Mouse (Mus musculus): ENCODE measurements around the gene Zdhhc18. TPM values are rescaled to one million over a fixed set of nuclear protein-coding genes. Genes with fewer than 3 reads are reported as not detected.

Zdhhc18 gene
- polyA plus RNA-seq, 1 experiment from 2014 or later, result 2.7 TPM

DNA sequence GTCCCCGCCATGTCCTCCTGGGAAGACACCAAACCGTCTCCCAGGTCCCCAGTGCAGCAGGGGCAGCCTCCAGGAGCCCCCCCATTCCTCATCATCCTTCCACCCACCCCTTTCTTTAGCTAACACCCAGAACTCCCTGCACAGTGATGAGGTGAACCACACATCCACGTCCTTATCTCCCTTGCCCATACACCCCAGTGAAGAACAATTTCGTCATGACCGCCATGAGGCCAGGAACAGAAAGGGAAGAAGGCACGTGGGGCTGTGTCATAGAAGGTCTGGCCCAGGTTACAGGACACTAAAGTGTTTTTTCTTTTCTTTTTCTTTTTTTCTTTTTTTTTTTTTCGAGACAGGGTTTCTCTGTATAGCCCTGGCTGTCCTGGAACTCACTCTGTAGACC lies 25.1 kb downstream of the Zdhhc18 start:
- Histone ChIP-seq H3K36me3 (ENCODE audit: control insufficient read depth, insufficient read depth, low read length) (peaks cover 2% of the 10 kb centered on the region), H3K9me3 (ENCODE audit: control insufficient read depth, low read length) (no peaks in the 10 kb centered on the region), H3K27ac (replicated peaks; ENCODE audit: low read depth, low read length) (no peak overlapping the region), H3K4me2 (ENCODE audit: low read depth, severe bottlenecking) (no peak overlapping the region), H3K4me3 (ENCODE audit: low read depth, low read length) (no peak overlapping the region), H3K27me3 (ENCODE audit: control insufficient read depth, insufficient read depth, low read length) (no peaks in the 10 kb centered on the region), H3K4me1 (ENCODE audit: control insufficient read depth, insufficient read depth, low read length) (no peaks in the 10 kb centered on the region), H3K9ac (ENCODE audit: low read length) (no peak overlapping the region)
- ATAC-seq (ENCODE audit: insufficient number of reproducible peaks, low FRiP score, low TSS enrichment, low read depth) (no peak), DNase-seq (ENCODE audit: low spot score) (no peak)
- WGBS, result 90% methylated on average over 7 of the region's 7 CpGs

DNA sequence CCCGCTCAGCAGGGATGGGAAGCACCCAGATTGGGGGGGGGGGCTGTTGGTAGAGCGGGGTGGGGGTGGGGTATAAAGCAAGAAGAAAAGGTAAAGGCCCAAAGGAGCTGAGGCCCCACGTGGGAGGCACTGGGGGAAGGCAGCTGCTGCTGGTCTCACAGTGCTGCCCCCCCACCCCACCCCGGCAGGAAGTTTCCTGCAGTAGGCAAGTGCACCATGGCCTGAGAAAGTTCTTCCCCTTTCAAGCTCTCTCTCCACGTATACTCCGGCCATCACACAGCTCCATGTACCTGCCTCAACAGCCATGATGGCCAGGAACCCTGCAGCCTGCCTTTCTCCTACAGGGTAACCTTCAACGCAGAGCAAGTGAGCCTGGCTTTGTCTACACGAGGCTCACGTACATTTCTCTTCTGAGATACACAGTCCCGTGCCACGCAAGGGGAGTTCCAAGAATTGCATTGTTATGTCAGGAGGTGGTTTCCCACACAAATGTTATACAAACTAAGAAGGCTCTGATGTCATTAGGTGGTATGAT lies 27.7 kb downstream of the Zdhhc18 start:
- no peaks in the 10 kb centered on the region for H3K9me3 ChIP-seq (ENCODE audit: control insufficient read depth, low read length)
- no peak for ATAC-seq (ENCODE audit: insufficient number of reproducible peaks, low FRiP score, low TSS enrichment, low read depth)
- H3K4me3 ChIP-seq (ENCODE audit: low read depth, low read length), result no peak overlapping the region
- H3K4me1 ChIP-seq (ENCODE audit: control insufficient read depth, insufficient read depth, low read length), result no peaks in the 10 kb centered on the region
- no peak overlapping the region for H3K9ac ChIP-seq (ENCODE audit: low read length)
- no peaks in the 10 kb centered on the region for H3K27me3 ChIP-seq (ENCODE audit: control insufficient read depth, insufficient read depth, low read length)
- H3K36me3 ChIP-seq (ENCODE audit: control insufficient read depth, insufficient read depth, low read length), result peaks cover 2% of the 10 kb centered on the region
- DNase-seq (ENCODE audit: low spot score), result no peak
- 83% methylated on average over 11 of the region's 11 CpGs for WGBS
- H3K27ac ChIP-seq (replicated peaks; ENCODE audit: low read depth, low read length), result no peak overlapping the region
- no peak overlapping the region for H3K4me2 ChIP-seq (ENCODE audit: low read depth, severe bottlenecking)

DNA sequence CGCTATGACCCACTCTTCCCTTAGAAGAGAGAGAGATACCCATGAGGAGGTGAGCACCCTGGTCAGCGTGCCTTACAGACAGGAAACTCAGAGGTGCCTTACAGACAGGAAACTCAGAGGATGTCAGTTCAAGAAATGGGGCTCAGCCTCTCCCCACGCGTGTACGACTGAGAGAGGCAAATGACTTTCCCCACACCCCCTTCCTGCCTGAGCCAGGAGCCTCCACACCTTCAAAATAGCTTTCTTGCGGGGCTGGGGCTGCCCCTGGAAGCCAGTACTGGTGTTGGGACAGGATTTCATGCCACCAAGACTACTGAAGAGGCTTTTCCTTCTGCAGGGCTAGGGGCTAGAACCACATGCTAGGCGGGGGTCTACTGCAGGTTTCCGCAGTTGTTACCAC lies 29.3 kb downstream of the Zdhhc18 start:
- Histone ChIP-seq H3K27me3 (ENCODE audit: control insufficient read depth, insufficient read depth, low read length) (no peaks in the 10 kb centered on the region), H3K9me3 (ENCODE audit: control insufficient read depth, low read length) (no peaks in the 10 kb centered on the region), H3K36me3 (ENCODE audit: control insufficient read depth, insufficient read depth, low read length) (peaks cover 2% of the 10 kb centered on the region), H3K4me1 (ENCODE audit: control insufficient read depth, insufficient read depth, low read length) (no peaks in the 10 kb centered on the region), H3K4me3 (ENCODE audit: low read depth, low read length) (no peak overlapping the region), H3K4me2 (ENCODE audit: low read depth, severe bottlenecking) (no peak overlapping the region), H3K9ac (ENCODE audit: low read length) (no peak overlapping the region), H3K27ac (replicated peaks; ENCODE audit: low read depth, low read length) (no peak overlapping the region)
- ATAC-seq (ENCODE audit: insufficient number of reproducible peaks, low FRiP score, low TSS enrichment, low read depth) (no peak), DNase-seq (ENCODE audit: low spot score) (no peak)
- WGBS, result 90% methylated on average over 8 of the region's 8 CpGs

DNA sequence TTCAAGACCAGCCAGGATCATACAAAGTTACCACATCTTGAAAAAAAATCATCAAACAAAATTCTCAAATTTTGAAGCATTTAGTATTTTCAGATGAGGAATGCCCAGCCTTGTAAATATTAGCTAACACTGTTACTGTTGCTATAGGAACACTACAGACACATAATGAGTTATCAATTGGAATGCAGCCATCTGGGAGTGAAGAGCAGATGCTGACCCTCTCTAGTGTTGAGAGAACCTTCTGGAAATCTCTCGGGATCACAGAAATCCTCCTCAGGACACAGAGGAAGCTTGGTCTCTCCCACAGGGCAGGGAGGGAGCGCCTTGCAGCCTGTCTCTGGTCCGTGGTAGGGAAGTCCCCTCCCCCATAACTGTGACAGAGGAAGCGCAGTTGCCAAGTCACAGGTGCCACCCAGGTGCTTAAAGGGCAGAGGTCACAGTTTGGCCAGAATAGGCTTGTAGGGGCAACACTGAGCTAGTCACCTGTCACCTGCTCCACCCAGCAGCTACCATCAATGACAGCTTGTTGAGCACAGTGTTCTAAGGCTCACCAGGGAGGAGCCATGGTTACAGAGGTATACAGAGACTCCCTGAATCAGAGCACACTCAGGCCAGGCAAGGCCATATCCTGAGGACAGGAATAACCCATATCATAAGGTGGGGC lies 30.3 kb downstream of the Zdhhc18 start:
- H3K4me1 ChIP-seq (ENCODE audit: control insufficient read depth, insufficient read depth, low read length), result no peaks in the 10 kb centered on the region
- H3K4me3 ChIP-seq (ENCODE audit: low read depth, low read length), result no peak overlapping the region
- no peaks in the 10 kb centered on the region for H3K27me3 ChIP-seq (ENCODE audit: control insufficient read depth, insufficient read depth, low read length)
- H3K4me2 ChIP-seq (ENCODE audit: low read depth, severe bottlenecking), result no peak overlapping the region
- no peaks in the 10 kb centered on the region; the same call in none of the 2 replicates for H3K36me3 ChIP-seq (ENCODE audit: control insufficient read depth, insufficient read depth, low read length)
- H3K9ac ChIP-seq (ENCODE audit: low read length), result no peak overlapping the region
- DNase-seq (ENCODE audit: low spot score), result no peak
- H3K27ac ChIP-seq (replicated peaks; ENCODE audit: low read depth, low read length), result no peak overlapping the region
- ATAC-seq (ENCODE audit: insufficient number of reproducible peaks, low FRiP score, low TSS enrichment, low read depth), result no peak
- 70% methylated on average over 4 of the region's 4 CpGs for WGBS
- H3K9me3 ChIP-seq (ENCODE audit: control insufficient read depth, low read length), result no peaks in the 10 kb centered on the region

DNA sequence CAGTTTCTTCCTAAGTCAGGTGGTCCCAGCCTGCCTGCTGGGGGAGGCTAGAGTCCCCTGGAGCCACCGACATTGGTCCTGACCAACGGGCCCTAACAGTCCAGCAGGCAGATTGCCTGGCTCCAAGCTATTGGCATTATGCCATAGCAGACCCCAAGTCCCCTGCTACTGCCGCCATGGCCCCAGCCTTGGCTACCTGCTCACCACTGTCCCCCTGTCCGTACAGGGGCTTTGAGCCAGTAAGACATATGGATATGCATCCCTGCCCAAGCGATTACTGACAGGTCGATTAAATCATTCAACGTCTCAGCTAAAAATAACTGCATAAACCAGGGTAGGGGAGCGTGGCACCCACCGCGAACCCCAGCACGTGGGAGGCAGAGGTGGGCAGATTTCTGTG lies 32.0 kb downstream of the Zdhhc18 start:
- 95% methylated on average over 11 of the region's 11 CpGs for WGBS
- no peaks in the 10 kb centered on the region for H3K27me3 ChIP-seq (ENCODE audit: control insufficient read depth, insufficient read depth, low read length)
- no peak for DNase-seq (ENCODE audit: low spot score)
- no peak for ATAC-seq (ENCODE audit: insufficient number of reproducible peaks, low FRiP score, low TSS enrichment, low read depth)
- no peaks in the 10 kb centered on the region for H3K4me1 ChIP-seq (ENCODE audit: control insufficient read depth, insufficient read depth, low read length)
- H3K27ac ChIP-seq (replicated peaks; ENCODE audit: low read depth, low read length), result no peak overlapping the region
- no peak overlapping the region for H3K9ac ChIP-seq (ENCODE audit: low read length)
- H3K4me3 ChIP-seq (ENCODE audit: low read depth, low read length), result no peak overlapping the region
- H3K9me3 ChIP-seq (ENCODE audit: control insufficient read depth, low read length), result no peaks in the 10 kb centered on the region
- H3K36me3 ChIP-seq (ENCODE audit: control insufficient read depth, insufficient read depth, low read length), result peaks cover 4% of the 10 kb centered on the region
- no peak overlapping the region for H3K4me2 ChIP-seq (ENCODE audit: low read depth, severe bottlenecking)

DNA sequence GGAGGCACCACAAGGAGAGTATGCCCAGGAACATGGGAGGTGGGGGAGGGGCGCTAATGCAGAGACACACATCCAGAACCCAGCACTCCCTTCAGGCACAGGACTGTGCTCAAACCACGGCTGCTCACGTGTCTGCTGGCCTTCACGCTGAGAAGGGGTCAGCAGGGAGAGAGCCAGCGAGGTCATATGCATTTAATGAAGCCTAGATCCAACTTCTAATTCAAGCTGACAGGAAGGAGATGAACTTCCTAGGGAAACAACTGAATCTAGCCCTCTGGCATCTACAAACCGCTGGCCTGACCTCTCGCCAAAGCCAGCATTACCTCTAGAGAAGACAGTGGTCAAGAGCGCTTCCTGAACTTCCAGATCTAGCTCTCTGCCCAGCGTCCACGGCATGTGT lies 34.5 kb downstream of the Zdhhc18 start:
- no peak overlapping the region for H3K27ac ChIP-seq (replicated peaks; ENCODE audit: low read depth, low read length)
- peaks cover 14% of the 10 kb centered on the region for H3K36me3 ChIP-seq (ENCODE audit: control insufficient read depth, insufficient read depth, low read length)
- H3K4me2 ChIP-seq (ENCODE audit: low read depth, severe bottlenecking), result no peak overlapping the region
- peaks cover 3% of the 10 kb centered on the region; the same call in 1 of the 2 replicates for H3K9me3 ChIP-seq (ENCODE audit: control insufficient read depth, low read length)
- DNase-seq (ENCODE audit: low spot score), result no peak
- 82% methylated on average over 10 of the region's 10 CpGs for WGBS
- no peaks in the 10 kb centered on the region for H3K27me3 ChIP-seq (ENCODE audit: control insufficient read depth, insufficient read depth, low read length)
- no peaks in the 10 kb centered on the region for H3K4me1 ChIP-seq (ENCODE audit: control insufficient read depth, insufficient read depth, low read length)
- no peak overlapping the region for H3K4me3 ChIP-seq (ENCODE audit: low read depth, low read length)
- no peak overlapping the region for H3K9ac ChIP-seq (ENCODE audit: low read length)
- no peak for ATAC-seq (ENCODE audit: insufficient number of reproducible peaks, low FRiP score, low TSS enrichment, low read depth)

DNA sequence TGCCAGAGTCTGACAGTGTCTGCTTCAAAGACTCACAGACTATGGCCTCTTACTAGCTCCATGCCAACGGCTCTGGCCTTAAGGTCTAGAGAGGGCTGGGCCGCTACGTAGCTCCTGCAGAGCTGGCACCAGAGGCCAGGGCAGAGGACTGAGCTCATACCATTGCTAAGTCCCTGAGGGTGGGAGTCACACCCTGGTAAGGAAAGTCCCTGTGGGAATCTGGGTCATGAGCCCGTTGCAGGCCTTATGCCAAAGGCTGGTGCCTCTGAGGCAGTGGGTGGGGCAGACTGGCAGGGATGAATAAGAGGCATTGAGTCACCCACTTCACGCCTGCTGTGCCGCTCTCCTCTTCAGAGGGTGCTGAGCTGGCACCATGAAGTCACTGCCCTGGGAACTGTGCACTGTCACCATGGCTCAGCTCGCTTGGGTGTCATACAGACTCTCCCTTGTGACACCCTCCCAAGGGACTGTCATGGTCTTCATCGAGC lies 35.6 kb downstream of the Zdhhc18 start:
- no peak for ATAC-seq (ENCODE audit: insufficient number of reproducible peaks, low FRiP score, low TSS enrichment, low read depth)
- peaks cover 3% of the 10 kb centered on the region; the same call in 1 of the 2 replicates for H3K9me3 ChIP-seq (ENCODE audit: control insufficient read depth, low read length)
- WGBS, result 89% methylated on average over 8 of the region's 8 CpGs
- H3K27me3 ChIP-seq (ENCODE audit: control insufficient read depth, insufficient read depth, low read length), result no peaks in the 10 kb centered on the region
- no peak overlapping the region for H3K9ac ChIP-seq (ENCODE audit: low read length)
- no peak overlapping the region for H3K27ac ChIP-seq (replicated peaks; ENCODE audit: low read depth, low read length)
- no peaks in the 10 kb centered on the region for H3K4me1 ChIP-seq (ENCODE audit: control insufficient read depth, insufficient read depth, low read length)
- peaks cover 16% of the 10 kb centered on the region for H3K36me3 ChIP-seq (ENCODE audit: control insufficient read depth, insufficient read depth, low read length)
- no peak overlapping the region for H3K4me3 ChIP-seq (ENCODE audit: low read depth, low read length)
- H3K4me2 ChIP-seq (ENCODE audit: low read depth, severe bottlenecking), result no peak overlapping the region
- DNase-seq (ENCODE audit: low spot score), result no peak

DNA sequence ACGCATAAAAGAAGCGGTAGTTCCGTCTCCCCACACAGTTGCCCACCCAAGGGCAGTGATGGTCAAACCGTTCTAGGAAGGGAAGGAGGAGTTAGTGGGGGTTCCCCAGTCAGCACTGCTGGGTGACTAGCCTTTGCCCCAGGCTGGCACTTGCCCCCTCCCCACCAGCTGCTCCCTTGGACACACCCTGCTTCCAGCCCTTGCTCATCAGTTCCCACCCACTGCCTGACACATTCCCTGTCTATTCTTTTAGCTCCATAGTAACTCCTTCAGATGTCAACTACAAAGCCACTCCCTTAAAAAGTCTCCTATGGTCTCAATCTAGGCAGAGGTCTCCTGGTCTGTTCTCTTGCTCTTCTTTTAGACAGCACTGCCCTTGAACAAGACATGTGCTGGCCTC lies 36.1 kb downstream of the Zdhhc18 start:
- H3K4me1 ChIP-seq (ENCODE audit: control insufficient read depth, insufficient read depth, low read length), result no peaks in the 10 kb centered on the region
- 92% methylated on average over 4 of the region's 4 CpGs for WGBS
- no peaks in the 10 kb centered on the region for H3K27me3 ChIP-seq (ENCODE audit: control insufficient read depth, insufficient read depth, low read length)
- no peak overlapping the region for H3K27ac ChIP-seq (replicated peaks; ENCODE audit: low read depth, low read length)
- H3K9ac ChIP-seq (ENCODE audit: low read length), result no peak overlapping the region
- no peak overlapping the region for H3K4me3 ChIP-seq (ENCODE audit: low read depth, low read length)
- peaks cover 3% of the 10 kb centered on the region; the same call in 1 of the 2 replicates for H3K9me3 ChIP-seq (ENCODE audit: control insufficient read depth, low read length)
- no peak overlapping the region for H3K4me2 ChIP-seq (ENCODE audit: low read depth, severe bottlenecking)
- peaks cover 16% of the 10 kb centered on the region for H3K36me3 ChIP-seq (ENCODE audit: control insufficient read depth, insufficient read depth, low read length)
- DNase-seq (ENCODE audit: low spot score) (no peak), ATAC-seq (ENCODE audit: insufficient number of reproducible peaks, low FRiP score, low TSS enrichment, low read depth) (no peak)
